Mouse (Mus musculus) heart, postnatal 0 days (tissue): ENCODE data around the gene Atp6v1g2. TPM values are rescaled to one million over a fixed set of nuclear protein-coding genes. Genes with fewer than 3 reads are reported as not detected.

Experiments
- ATAC-seq: fragments of 200-750 bp; cut with Nextera tagmentation; 2 replicates; pipeline ENCODE4 v1.8.0; 2017; ENCODE audit warnings: low read depth, moderate number of reproducible peaks, moderate library complexity; ENCODE audit not compliant: insufficient read depth
- DNase-seq: peaks from one replicate; pipeline ENCODE4 v3.0.0-alpha.2; 2016; ENCODE audit warnings: low spot score
- H3K27ac ChIP-seq: fragments of 300-500 bp; sonication (generic); 2 replicates; pipeline ENCODE4 v1.5.1; 2014; ENCODE audit warnings: low read depth, mild to moderate bottlenecking
- H3K27me3 ChIP-seq: fragments of 300-500 bp; sonication (generic); 2 replicates; pipeline ENCODE4 v1.6.1; 2014; ENCODE audit warnings: low read length, mixed read lengths; ENCODE audit not compliant: control insufficient read depth, insufficient read depth
- H3K36me3 ChIP-seq: fragments of 300-500 bp; sonication (generic); replicated peaks from 2 replicates; pipeline ENCODE4 v1.6.1; 2014; ENCODE audit warnings: low read length, mixed read lengths; ENCODE audit not compliant: control insufficient read depth, insufficient read depth
- H3K4me1 ChIP-seq: fragments of 300-500 bp; sonication (generic); 2 replicates; pipeline ENCODE4 v1.6.1; 2014; ENCODE audit warnings: antibody characterized with exemption; ENCODE audit not compliant: control insufficient read depth, insufficient read depth
- H3K4me2 ChIP-seq: fragments of 300-500 bp; sonication (generic); 2 replicates; pipeline ENCODE4 v1.6.1; 2014; ENCODE audit warnings: low read depth, mild to moderate bottlenecking, low read length, moderate library complexity
- H3K4me3 ChIP-seq: fragments of 300-500 bp; sonication (generic); 2 replicates; pipeline ENCODE4 v1.5.1; 2014; ENCODE audit warnings: low read depth, low read length
- H3K9ac ChIP-seq: fragments of 300-500 bp; sonication (generic); replicated peaks from 2 replicates; pipeline ENCODE4 v1.6.1; 2014; ENCODE audit warnings: low read depth, low read length, mixed read lengths
- H3K9me3 ChIP-seq: fragments of 300-500 bp; sonication (generic); replicated peaks from 2 replicates; pipeline ENCODE4 v1.6.1; 2016; ENCODE audit warnings: low read length; ENCODE audit not compliant: control insufficient read depth
- CTCF ChIP-seq: IDR thresholded peaks from 2 replicates; pipeline ENCODE4 v1.5.1; 2016; ENCODE audit warnings: antibody characterized with exemption, control low read depth, low read depth
- EP300 ChIP-seq: IDR thresholded peaks from 2 replicates; pipeline ENCODE4 v1.6.1; 2016; ENCODE audit warnings: antibody characterized with exemption, low read depth
- WGBS: fragments of 180-500 bp; shearing (Covaris S2); extraction: QIAGEN DNeasy Blood & Tissue Kit; methylation state at CpG from one replicate; pipeline ENCODE4 v1.1.7; 2014; 5-methylcytosine and 5-hydroxymethylcytosine counted together
- polyA plus RNA-seq: library from polyadenylated mRNA; unstranded; fragments of >200 nt; fragmentation: Nextera tagmentation; extraction: Ambion mirVana; gene quantifications from 2 replicates; pipeline ENCODE4 v1.2.1, GENCODE M21; 2015
- total RNA-seq: library from RNA; depleted of rRNA; stranded (reverse); fragments of >200 nt; gene quantifications from 2 replicates; pipeline ENCODE4 v1.2.3, GENCODE M21; 2014; ENCODE audit warnings: low replicate concordance

Gene Atp6v1g2
- total and polyA plus RNA-seq, 2 experiments from 2014 or later, result 3.7 to 10.7 TPM

DNA sequence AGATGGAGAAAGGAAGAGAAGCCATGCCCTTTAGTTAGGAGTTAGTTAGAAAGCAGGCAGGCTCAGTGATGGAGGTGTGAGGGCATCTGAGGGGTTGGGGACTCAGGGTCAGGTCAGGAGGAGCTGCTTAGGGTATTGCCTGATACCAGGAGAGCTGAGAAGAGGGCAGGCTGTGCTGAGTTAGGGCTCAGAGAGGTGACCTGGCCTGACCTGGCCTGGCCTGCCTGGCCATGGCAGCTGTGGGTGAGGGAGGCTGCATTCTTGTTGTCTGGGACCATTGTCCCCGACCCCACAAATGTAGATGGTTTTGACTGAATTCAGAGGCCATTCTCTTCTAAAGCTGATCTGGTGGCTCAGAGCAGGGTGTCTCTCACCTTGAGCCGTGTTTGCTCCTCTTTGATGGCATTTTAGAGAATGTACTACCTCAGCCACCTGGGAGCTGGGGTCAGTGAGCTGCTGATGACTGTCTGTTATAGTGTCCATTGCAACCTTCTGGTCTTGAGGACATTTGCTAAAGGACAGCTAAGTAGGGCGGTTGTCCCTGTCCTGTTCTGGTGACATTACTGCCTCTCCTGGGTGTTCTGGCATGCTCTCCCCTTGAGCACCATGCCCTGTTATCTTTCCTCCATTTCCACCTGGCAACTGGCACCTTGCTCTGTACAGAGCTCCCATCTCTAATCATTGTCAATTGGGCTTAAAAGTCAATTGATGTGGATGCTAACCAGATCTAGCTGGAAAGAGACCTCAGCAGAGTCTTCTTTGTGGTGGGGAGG lies 17.1 kb downstream of the Atp6v1g2 start:
- Histone ChIP-seq H3K4me2 (no peak overlapping the region), H3K27me3 (no peaks in the 10 kb centered on the region), H3K4me3 (no peak overlapping the region), H3K9me3 (no peaks in the 10 kb centered on the region), H3K4me1 (no peaks in the 10 kb centered on the region), H3K9ac (no peak overlapping the region), H3K27ac (no peak overlapping the region), H3K36me3 (peaks cover 84% of the 10 kb centered on the region)
- TF ChIP-seq EP300, result no peak
- no peak for TF ChIP-seq CTCF
- DNase-seq (no peak), ATAC-seq (no peak)
- 81% methylated on average over 3 of the region's 3 CpGs for WGBS

GRCm38 (mm10) chr17:35251162-35251719 lies 17.8 kb downstream of the Atp6v1g2 start:
- H3K9me3 ChIP-seq, result no peaks in the 10 kb centered on the region
- H3K27me3 ChIP-seq, result no peaks in the 10 kb centered on the region
- ATAC-seq (no peak), DNase-seq (no peak)
- TF ChIP-seq CTCF (no peak), EP300 (no peak)
- H3K4me3 ChIP-seq, result no peak overlapping the region
- 73% methylated on average over 15 of the region's 15 CpGs for WGBS
- no peak overlapping the region for H3K27ac ChIP-seq
- no peak overlapping the region for H3K9ac ChIP-seq
- no peaks in the 10 kb centered on the region for H3K4me1 ChIP-seq
- H3K36me3 ChIP-seq, result peaks cover 77% of the 10 kb centered on the region
- H3K4me2 ChIP-seq, result no peak overlapping the region

DNA sequence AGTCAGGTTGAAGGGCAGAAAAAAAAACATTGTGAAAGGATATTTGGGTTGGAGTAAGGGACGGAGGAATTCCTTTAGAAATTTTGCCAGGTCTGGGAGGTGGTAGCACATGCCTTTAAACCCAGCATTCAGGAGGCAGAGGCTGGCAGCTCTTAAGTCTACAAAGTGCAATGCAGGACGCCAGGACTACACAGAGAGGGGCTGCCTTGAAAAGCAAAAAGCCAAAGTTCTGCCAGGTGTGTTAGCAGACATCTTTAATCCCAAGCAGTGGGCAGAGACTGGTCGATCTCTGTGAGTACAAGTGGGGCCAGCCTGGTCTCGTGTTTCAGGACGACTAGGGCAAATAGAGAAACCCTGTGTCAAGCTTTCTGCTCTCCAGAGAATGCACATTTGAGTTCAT lies 18.5 kb downstream of the Atp6v1g2 start:
- WGBS, result 79% methylated on average over 5 of the region's 5 CpGs
- H3K27ac ChIP-seq, result no peak overlapping the region
- no peaks in the 10 kb centered on the region for H3K4me1 ChIP-seq
- H3K36me3 ChIP-seq, result peaks cover 70% of the 10 kb centered on the region
- H3K9me3 ChIP-seq, result no peaks in the 10 kb centered on the region
- H3K4me2 ChIP-seq, result no peak overlapping the region
- no peak for DNase-seq
- ATAC-seq, result no peak
- TF ChIP-seq EP300 (no peak), CTCF (no peak)
- H3K4me3 ChIP-seq, result no peak overlapping the region
- H3K9ac ChIP-seq, result no peak overlapping the region
- H3K27me3 ChIP-seq, result no peaks in the 10 kb centered on the region

DNA sequence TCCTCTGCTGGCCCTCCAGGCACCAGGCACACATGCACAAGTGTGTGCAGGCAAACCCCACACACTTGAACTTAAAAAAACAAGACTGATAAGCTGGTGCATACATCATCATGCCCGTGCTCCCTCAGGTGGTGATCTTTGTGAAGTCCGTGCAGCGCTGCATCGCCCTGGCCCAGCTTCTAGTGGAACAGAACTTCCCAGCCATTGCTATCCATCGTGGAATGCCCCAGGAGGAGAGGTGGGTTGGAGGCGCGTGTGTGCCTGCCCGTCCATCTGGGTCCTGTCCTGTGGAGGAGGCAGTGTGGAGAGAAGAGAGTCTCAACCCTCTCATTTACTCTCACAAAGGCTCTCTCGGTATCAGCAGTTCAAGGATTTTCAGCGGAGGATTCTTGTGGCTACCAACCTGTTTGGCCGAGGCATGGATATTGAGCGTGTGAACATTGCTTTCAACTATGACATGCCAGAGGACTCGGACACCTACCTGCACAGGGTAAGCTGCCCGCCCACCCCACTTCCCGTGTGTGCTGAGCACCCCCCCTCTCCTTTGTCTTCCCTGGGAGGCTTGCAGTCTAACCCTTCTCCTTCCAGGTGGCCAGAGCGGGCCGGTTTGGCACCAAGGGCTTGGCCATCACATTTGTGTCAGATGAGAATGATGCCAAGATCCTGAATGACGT lies 19.3 kb downstream of the Atp6v1g2 start:
- H3K4me3 ChIP-seq, result no peak overlapping the region
- H3K27me3 ChIP-seq, result no peaks in the 10 kb centered on the region
- WGBS, result 74% methylated on average over 17 of the region's 18 CpGs
- no peak; the same call in 1 of the 2 replicates for ATAC-seq
- H3K27ac ChIP-seq, result no peak overlapping the region
- no peak overlapping the region for H3K9ac ChIP-seq
- no peak for DNase-seq
- H3K36me3 ChIP-seq, result peaks cover 62% of the 10 kb centered on the region
- no peak for TF ChIP-seq CTCF
- no peak for TF ChIP-seq EP300
- no peak overlapping the region for H3K4me2 ChIP-seq
- H3K4me1 ChIP-seq, result 0 out of 2 replicates have a peak, but pooled peaks cover 5% of the 10 kb centered on the region
- no peaks in the 10 kb centered on the region for H3K9me3 ChIP-seq

GRCm38 (mm10) chr17:35253293-35254093 lies 20.0 kb downstream of the Atp6v1g2 start:
- WGBS, result 84% methylated on average over 32 of the region's 32 CpGs
- ATAC-seq (no peak), DNase-seq (no peak)
- H3K27me3 ChIP-seq, result no peaks in the 10 kb centered on the region
- peaks cover 55% of the 10 kb centered on the region for H3K36me3 ChIP-seq
- H3K4me2 ChIP-seq, result no peak overlapping the region
- H3K9ac ChIP-seq, result no peak overlapping the region
- H3K9me3 ChIP-seq, result no peaks in the 10 kb centered on the region
- 0 out of 2 replicates have a peak, but pooled peaks cover 8% of the 10 kb centered on the region for H3K4me1 ChIP-seq
- H3K27ac ChIP-seq, result no peak overlapping the region
- TF ChIP-seq EP300 (no peak), CTCF (no peak)
- H3K4me3 ChIP-seq, result no peak overlapping the region
